Mouse (Mus musculus) heart, adult 2 months (tissue): ENCODE measurements around the gene Cdk5r1.

Source experiments
- CTCF ChIP-seq: fragments of 200-600 bp; IDR thresholded peaks from 2 replicates; pipeline ENCODE4 v1.8.1; 2022; ENCODE audit warnings: antibody characterized with exemption, mild to moderate bottlenecking, moderate library complexity
- EP300 ChIP-seq: fragments of 200-500 bp; IDR thresholded peaks from 2 replicates; pipeline ENCODE4 v1.6.1; 2011; ENCODE audit warnings: low read depth, low read length, control low read depth; ENCODE audit not compliant: insufficient read depth
- POLR2A ChIP-seq: fragments of 200-500 bp; IDR thresholded peaks from 2 replicates; pipeline ENCODE4 v1.6.1; 2011; ENCODE audit warnings: mild to moderate bottlenecking, low read depth, low read length, control low read depth; ENCODE audit not compliant: insufficient read depth

GRCm38 (mm10) chr11:80512313-80513056 is 35.7 kb downstream of the Cdk5r1 start:
- TF ChIP-seq CTCF (no peak), EP300 (no peak), POLR2A (no peak)
